Mouse (Mus musculus) cortical plate, adult 2 months (tissue): ENCODE data around the gene Gm28374. TPM values are rescaled to one million over a fixed set of nuclear protein-coding genes. Genes with fewer than 3 reads are reported as not detected.
"Not testable (repeated sequence)": the region's sequence is repeated elsewhere in the genome, so short reads cannot be mapped to it uniquely, and the experiment has no call there.

Source experiments
- H3K27ac ChIP-seq: fragments of 200-500 bp; 2 replicates; pipeline ENCODE4 v1.5.1; 2012; ENCODE audit warnings: low read length, control low read depth, inconsistent platforms; ENCODE audit not compliant: insufficient read depth
- H3K4me1 ChIP-seq: fragments of 200-500 bp; 2 replicates; pipeline ENCODE4 v1.6.1; 2011; ENCODE audit warnings: low read length; ENCODE audit not compliant: control insufficient read depth, insufficient read depth
- H3K4me3 ChIP-seq: fragments of 200-500 bp; 2 replicates; pipeline ENCODE4 v1.5.1; 2011; ENCODE audit warnings: mild to moderate bottlenecking, low read length, control low read depth; ENCODE audit not compliant: insufficient read depth
- CTCF ChIP-seq: fragments of 200-500 bp; IDR thresholded peaks from 2 replicates; pipeline ENCODE4 v1.5.1; 2011; ENCODE audit warnings: mild to moderate bottlenecking, control low read depth, low read length; ENCODE audit not compliant: insufficient read depth; ENCODE audit errors: extremely low read depth
- POLR2A ChIP-seq: fragments of 200-500 bp; IDR thresholded peaks from 2 replicates; pipeline ENCODE4 v1.6.1; 2011; ENCODE audit warnings: mild to moderate bottlenecking, low read length, control low read depth; ENCODE audit not compliant: insufficient read depth; ENCODE audit errors: extremely low read depth
- polyA plus RNA-seq: library from polyadenylated mRNA; depleted of rRNA; stranded (reverse); fragments of >200 nt; gene quantifications from 2 replicates; pipeline ENCODE4 v1.2.3, GENCODE M21; 2012; rRNA removed

The Gm28374 gene
- polyA plus RNA-seq = 0.67 and 0.83 TPM in 2 replicates

DNA sequence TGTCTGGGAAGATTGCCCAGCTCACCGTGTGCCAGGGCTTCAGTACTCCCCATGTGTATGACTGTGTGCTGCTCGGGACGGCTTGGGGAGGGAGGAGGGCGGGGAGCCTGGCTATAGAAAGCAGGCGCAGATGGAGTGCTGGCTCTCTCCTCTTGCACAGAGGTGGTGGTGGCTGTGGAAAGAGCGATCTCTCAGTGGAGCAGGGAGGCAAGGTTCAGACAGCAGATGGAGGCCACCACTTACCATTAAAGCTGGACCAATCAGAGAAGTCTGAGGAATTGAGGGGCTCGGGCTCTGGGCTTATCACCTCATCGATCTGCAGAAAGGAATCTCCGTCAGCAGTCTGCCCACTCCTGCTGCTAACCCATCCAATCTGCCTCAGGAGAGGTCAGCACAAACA, at the start of gene Gm28374:
Gm28374 (minus strand) TSS at position 101 of the 400 bp plus-strand sequence.
- no peak for TF ChIP-seq POLR2A
- no peak for TF ChIP-seq CTCF

DNA sequence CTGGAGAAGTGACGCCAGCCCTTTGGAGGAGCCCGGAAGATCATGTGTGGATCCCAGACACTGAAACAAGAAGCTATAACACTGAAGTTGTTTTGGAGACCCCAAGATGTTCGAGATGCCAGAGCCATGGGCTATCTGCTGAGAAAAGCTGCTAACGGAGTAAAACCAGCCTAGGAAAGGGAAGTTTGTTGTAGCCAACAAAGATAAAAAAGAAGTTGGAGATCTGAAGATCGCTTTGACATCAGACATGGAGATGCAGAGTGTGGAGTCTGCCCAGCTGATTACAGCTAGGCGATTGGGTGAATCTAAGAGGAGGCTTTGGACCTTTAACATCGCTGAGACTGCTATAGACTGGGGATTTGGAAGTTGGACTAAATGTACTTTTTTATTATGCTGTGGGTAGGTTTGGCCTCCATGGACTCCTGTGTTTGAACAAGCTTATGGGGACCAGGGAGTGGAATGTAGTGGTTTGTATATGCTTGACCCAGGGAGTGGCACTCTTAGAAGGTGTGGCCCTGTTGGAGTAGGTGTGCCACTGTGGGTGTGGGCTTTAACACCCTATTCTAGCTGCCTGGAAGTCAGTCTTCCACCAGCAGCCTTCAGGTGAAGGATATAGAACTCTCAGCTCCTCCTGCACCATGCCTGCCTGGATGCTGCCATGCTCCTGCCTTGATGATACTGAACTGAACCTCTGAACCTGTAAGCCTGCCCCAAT, 48.5 kb upstream of the Gm28374 start:
- H3K4me3 ChIP-seq, H3K4me1 ChIP-seq: not testable (repeated sequence)

More for the DNA sequence above, at the start of gene Gm28374:
- no peak within 1 kb of the TSS for H3K27ac ChIP-seq
- H3K4me1 ChIP-seq = 0 out of 2 replicates have a peak, but pooled peaks cover 4% of the 10 kb centered on the region
- H3K4me3 ChIP-seq = no peak within 1 kb of the TSS

DNA sequence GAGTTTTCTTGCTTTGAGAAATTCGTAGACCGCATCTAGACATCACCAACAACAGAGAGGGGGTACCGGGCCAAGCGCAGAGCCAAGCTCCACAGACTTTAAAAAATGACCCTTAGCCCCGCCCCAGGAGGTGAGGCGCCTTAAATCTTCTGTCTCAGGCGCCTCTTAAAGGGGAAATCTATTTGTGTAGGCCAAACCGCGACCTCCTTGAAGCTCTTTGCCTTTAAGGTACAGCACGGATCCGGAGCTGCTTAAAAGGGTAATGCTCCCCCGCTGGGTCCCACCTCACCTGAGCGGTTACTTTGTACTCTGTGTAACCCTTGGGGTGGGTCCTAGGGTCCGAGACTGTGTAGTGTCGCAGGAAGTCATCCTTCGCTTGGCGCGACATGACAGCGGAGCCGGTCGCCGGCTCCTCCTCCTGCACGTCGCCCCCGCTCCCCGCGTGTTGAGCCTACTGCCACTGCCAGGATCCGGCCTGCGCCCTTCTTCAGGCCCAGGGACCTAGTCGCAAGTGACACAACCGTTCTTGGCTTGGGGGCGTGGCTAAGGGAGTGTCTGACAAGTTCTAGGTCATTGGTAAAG, 45.8 kb upstream of the Gm28374 start, which contains the start of gene Snx15:
Snx15 (minus strand) TSS at position 545 of the 582 bp plus-strand sequence.
- Histone ChIP-seq H3K4me3 (peak within 1 kb of the TSS; percentile 60), H3K4me1 (no peaks in the 10 kb centered on the region), H3K27ac (peak within 1 kb of the TSS; percentile 67)
- peak; percentile 54; the same call in 1 of the 2 replicates for TF ChIP-seq POLR2A
- no peak for TF ChIP-seq CTCF

More for the DNA sequence above, 48.5 kb upstream of the Gm28374 start:
- not testable (repeated sequence) for H3K27ac ChIP-seq

DNA sequence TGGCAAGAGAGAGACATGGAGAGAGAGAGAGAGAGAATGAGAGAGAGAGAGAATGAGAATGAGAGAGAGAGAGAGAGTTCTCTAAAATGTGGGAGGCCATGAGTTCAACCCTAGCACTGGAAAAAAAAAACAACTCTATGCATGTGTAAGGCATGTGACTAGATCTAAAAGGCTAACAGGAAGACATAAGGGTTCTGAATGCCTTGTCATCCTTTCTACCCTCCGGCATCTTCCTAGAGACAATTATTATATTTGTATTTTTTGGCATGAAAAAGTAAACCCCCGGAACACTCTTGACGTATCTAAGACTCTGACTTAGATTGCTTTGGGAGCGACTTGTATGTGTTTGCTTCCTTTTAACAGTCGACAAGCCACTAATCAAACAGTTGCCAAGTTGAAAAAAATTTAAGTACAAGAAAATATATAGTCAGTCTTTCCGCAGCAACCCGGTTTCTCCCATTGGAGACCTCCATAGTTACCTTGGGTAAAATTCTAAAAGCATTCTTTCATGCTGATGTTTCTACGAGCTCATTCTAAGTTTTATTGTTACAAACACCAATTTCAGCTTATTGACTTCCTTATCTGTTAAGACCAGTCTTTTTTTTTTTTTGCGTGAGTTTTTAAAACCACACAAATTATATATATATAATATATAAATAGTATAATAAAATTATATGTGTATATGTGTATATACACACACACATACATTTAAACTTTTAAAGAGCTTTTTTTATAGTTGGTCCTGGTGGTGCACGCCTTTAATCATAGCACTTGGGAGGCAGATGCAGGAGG, 44.9 kb upstream of the Gm28374 start:
- Histone ChIP-seq H3K4me1 (no peaks in the 10 kb centered on the region), H3K27ac (no peak overlapping the region), H3K4me3 (peak overlapping the region; percentile 60)
- TF ChIP-seq CTCF (no peak), POLR2A (no peak)

DNA sequence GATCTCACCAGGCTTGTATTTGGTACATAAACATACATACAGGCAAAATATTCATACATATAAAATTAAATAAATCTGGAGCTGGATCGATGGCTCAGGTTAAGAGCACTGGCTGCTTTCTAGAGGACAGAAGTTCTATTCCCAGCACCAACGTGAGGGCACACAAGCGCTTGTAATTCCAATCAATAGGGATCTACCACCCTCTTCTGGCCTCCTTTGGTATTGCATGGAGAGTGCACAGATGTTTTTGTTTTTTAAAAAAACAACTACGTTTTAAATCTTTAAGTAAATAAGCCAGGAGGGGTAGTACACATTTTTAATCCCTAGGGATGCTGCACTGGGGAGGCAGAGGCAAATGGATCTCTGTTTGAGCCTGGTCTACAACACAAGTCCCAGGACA, 44.2 kb upstream of the Gm28374 start:
- H3K27ac ChIP-seq = no peak overlapping the region
- no peaks in the 10 kb centered on the region for H3K4me1 ChIP-seq
- TF ChIP-seq CTCF (peak; percentile 50; the same call in 1 of the 2 replicates), POLR2A (no peak)
- H3K4me3 ChIP-seq = no peak overlapping the region

DNA sequence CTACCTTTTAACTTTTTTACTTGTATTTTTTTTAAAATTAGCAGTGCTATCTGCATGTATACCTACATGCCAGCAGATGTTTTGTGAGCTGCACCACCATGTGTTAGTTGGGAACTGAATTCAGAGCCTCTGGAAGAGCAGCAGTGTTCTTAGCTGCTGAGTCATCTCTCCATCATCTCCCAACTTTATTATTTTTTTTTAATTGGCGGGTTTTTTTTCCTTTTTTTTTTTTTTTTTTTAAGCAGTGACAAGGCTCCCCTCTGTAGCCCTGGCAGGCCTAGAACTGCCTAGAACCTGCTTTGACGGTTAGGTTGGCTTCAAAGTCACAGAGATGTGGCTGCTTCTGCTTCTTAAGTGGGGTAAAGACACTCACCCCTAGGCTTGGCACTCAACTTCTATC, 42.8 kb upstream of the Gm28374 start:
- no peak for TF ChIP-seq CTCF
- no peak for TF ChIP-seq POLR2A
- no peak overlapping the region for H3K4me3 ChIP-seq

DNA sequence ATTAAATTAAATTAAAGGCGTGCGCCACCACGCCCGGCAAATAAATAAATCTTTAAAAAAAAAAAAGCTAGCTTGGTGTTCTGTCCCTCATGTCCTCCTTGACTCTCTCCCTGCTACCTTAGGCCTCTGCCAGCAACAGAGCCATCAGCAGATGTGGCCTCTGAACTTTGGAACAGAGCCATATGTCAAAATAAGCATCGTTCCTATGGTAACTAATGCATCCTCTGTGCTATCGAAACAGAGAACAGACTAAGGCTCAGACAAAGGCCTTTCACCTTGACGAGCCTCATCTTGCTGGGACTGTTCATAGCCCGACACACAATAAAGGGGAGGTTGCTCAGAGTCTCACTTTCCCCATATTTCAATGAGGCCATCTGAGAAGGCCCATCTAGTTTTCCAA, 41.3 kb upstream of the Gm28374 start:
- TF ChIP-seq CTCF = no peak
- no peak for TF ChIP-seq POLR2A

More for the DNA sequence above, 42.8 kb upstream of the Gm28374 start:
- Histone ChIP-seq H3K4me1 (no peaks in the 10 kb centered on the region), H3K27ac (no peak overlapping the region)

DNA sequence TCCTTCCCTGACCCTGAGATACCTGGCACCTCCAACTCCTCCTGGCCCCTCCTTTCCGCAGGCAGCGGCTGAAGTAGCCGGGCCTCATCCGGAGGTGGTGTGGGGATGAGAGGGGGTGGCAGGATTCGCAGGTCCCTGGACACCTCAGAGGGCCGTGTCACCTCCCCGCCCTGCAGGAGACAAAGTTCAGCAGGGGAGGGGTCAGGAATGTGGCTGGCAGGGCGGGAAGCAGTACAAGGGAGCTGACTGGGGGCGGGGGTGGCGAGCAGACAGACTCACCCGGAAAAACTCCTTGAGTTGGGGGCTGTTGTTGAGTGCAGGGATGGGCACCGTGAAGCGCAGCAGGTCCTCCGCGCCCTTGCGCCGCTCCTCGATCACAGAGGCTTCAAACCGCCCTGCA, 39.7 kb upstream of the Gm28374 start:
- H3K4me1 ChIP-seq = no peaks in the 10 kb centered on the region
- no peak for TF ChIP-seq POLR2A
- TF ChIP-seq CTCF = no peak
- no peak overlapping the region for H3K4me3 ChIP-seq
- no peak overlapping the region for H3K27ac ChIP-seq

More for the DNA sequence above, 41.3 kb upstream of the Gm28374 start:
- Histone ChIP-seq H3K4me1 (no peaks in the 10 kb centered on the region), H3K4me3 (no peak overlapping the region), H3K27ac (no peak overlapping the region)

DNA sequence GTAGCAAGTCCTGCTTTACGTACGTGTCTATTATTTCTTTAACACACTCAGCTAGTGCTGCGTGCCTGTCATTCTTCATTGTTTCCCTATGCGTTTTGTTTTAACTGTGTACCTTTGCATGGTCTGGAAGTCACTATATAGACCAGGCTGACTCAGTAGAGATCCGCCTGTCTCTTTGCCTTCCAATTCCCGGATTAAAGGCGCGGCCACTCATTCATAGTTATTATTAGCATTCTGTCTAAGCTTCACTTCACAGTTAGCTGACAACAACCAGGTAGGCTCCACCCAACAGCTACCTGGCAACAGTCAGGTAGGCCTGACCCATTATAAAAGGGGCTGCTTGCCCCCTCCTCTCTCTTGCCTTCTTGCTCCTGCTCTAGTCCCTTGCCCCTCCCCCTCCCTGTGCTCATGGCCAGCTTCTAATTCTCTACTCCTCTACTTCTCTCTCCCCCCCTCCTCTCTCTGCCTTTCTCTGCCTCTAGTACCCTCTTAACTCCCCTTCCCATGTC, 36.7 kb upstream of the Gm28374 start:
- no peaks in the 10 kb centered on the region for H3K4me1 ChIP-seq
- H3K4me3 ChIP-seq = peak overlapping the region; percentile 51
- peak overlapping the region; percentile 61 for H3K27ac ChIP-seq
- TF ChIP-seq POLR2A (no peak), CTCF (no peak)
